Mouse (Mus musculus) cortical plate, adult 2 months (tissue): ENCODE measurements around the gene Klhl32. TPM values are rescaled to one million over a fixed set of nuclear protein-coding genes. Genes with fewer than 3 reads are reported as not detected.

Experiments
- H3K27ac ChIP-seq: fragments of 200-500 bp; 2 replicates; pipeline ENCODE4 v1.5.1; 2012; ENCODE audit warnings: low read length, control low read depth, inconsistent platforms; ENCODE audit not compliant: insufficient read depth
- H3K4me1 ChIP-seq: fragments of 200-500 bp; 2 replicates; pipeline ENCODE4 v1.6.1; 2011; ENCODE audit warnings: low read length; ENCODE audit not compliant: control insufficient read depth, insufficient read depth
- H3K4me3 ChIP-seq: fragments of 200-500 bp; 2 replicates; pipeline ENCODE4 v1.5.1; 2011; ENCODE audit warnings: mild to moderate bottlenecking, low read length, control low read depth; ENCODE audit not compliant: insufficient read depth
- CTCF ChIP-seq: fragments of 200-500 bp; IDR thresholded peaks from 2 replicates; pipeline ENCODE4 v1.5.1; 2011; ENCODE audit warnings: mild to moderate bottlenecking, control low read depth, low read length; ENCODE audit not compliant: insufficient read depth; ENCODE audit errors: extremely low read depth
- POLR2A ChIP-seq: fragments of 200-500 bp; IDR thresholded peaks from 2 replicates; pipeline ENCODE4 v1.6.1; 2011; ENCODE audit warnings: mild to moderate bottlenecking, low read length, control low read depth; ENCODE audit not compliant: insufficient read depth; ENCODE audit errors: extremely low read depth
- polyA plus RNA-seq: library from polyadenylated mRNA; depleted of rRNA; stranded (reverse); fragments of >200 nt; gene quantifications from 2 replicates; pipeline ENCODE4 v1.2.3, GENCODE M21; 2012

Klhl32 gene
- polyA plus RNA-seq, 1 experiment: 6.9 TPM

DNA sequence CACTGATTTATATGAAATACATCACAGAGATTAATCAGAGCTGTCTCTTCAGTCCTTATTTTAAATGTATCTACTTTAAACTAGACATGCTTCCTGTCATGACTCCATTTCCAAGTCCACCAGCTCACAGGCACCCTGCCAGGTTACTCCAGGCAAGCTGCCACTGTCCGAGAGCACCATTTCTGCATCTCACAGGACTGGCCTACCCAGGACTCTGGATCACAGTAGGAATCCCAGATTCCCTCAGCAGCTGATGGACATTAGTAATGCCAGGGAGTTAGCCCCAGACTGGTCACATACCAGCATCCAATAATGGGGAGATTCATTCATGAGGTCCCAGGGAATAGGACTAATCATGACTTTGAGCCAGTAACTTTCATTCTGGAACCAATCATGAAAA lies 54.7 kb downstream of the Klhl32 start:
- no peak for TF ChIP-seq POLR2A
- H3K4me1 ChIP-seq: 0 out of 2 replicates have a peak, but pooled peaks cover 1% of the 10 kb centered on the region
- no peak overlapping the region for H3K4me3 ChIP-seq
- H3K27ac ChIP-seq: no peak overlapping the region

DNA sequence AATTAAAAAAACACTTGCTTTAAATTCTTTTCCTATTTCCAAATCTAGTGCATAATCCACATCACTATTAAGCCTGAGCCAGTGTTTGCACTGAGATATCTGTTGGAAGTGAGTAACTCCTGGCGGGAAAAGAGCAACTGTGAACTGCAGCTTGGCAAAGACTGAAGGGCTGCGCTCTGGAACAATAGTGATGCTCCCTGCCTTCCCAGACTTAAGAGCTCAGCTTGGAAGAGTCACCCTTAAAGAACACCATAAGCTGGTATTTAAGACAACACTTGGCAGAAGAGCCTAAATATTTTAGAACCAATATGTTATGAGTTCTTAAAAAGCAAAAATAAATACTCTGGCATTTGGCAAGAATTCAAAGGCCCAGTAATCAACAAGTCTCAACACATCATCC lies 55.7 kb downstream of the Klhl32 start:
- Histone ChIP-seq H3K27ac (no peak overlapping the region), H3K4me1 (0 out of 2 replicates have a peak, but pooled peaks cover 1% of the 10 kb centered on the region), H3K4me3 (no peak overlapping the region)
- TF ChIP-seq CTCF (no peak), POLR2A (no peak)

- TF ChIP-seq POLR2A (no peak), CTCF (no peak)
- no peak overlapping the region for H3K27ac ChIP-seq
Measured at GRCm38 (mm10) chr4:24793726-24794345, 57.1 kb downstream of the Klhl32 start.

GRCm38 (mm10) chr4:24792416-24792981 lies 58.4 kb downstream of the Klhl32 start:
- H3K4me3 ChIP-seq: no peak overlapping the region
- H3K4me1 ChIP-seq: 0 out of 2 replicates have a peak, but pooled peaks cover 1% of the 10 kb centered on the region
- H3K27ac ChIP-seq: no peak overlapping the region
- no peak for TF ChIP-seq CTCF
- TF ChIP-seq POLR2A: no peak

More at GRCm38 (mm10) chr4:24793726-24794345, 57.1 kb downstream of the Klhl32 start:
- H3K4me1 ChIP-seq: 0 out of 2 replicates have a peak, but pooled peaks cover 1% of the 10 kb centered on the region
- no peak overlapping the region for H3K4me3 ChIP-seq

GRCm38 (mm10) chr4:24789331-24789730 lies 61.6 kb downstream of the Klhl32 start:
- H3K4me3 ChIP-seq: no peak overlapping the region
- H3K27ac ChIP-seq: no peak overlapping the region
- no peaks in the 10 kb centered on the region for H3K4me1 ChIP-seq
- no peak for TF ChIP-seq POLR2A
- TF ChIP-seq CTCF: no peak

GRCm38 (mm10) chr4:24785757-24786532 lies 65.0 kb downstream of the Klhl32 start:
- Histone ChIP-seq H3K4me3 (no peak overlapping the region), H3K27ac (no peak overlapping the region), H3K4me1 (no peaks in the 10 kb centered on the region)
- no peak for TF ChIP-seq CTCF
- no peak for TF ChIP-seq POLR2A

- Histone ChIP-seq H3K4me1 (no peaks in the 10 kb centered on the region; the same call in 1 of the 2 replicates), H3K27ac (no peak overlapping the region), H3K4me3 (no peak overlapping the region)
- TF ChIP-seq CTCF (no peak), POLR2A (no peak)
Measured at GRCm38 (mm10) chr4:24765919-24766318, 85.0 kb downstream of the Klhl32 start.

- Histone ChIP-seq H3K27ac (no peak overlapping the region), H3K4me1 (no peaks in the 10 kb centered on the region; the same call in 1 of the 2 replicates), H3K4me3 (no peak overlapping the region)
- TF ChIP-seq CTCF (no peak), POLR2A (no peak)
Measured at GRCm38 (mm10) chr4:24765469-24765868, 85.5 kb downstream of the Klhl32 start.

DNA sequence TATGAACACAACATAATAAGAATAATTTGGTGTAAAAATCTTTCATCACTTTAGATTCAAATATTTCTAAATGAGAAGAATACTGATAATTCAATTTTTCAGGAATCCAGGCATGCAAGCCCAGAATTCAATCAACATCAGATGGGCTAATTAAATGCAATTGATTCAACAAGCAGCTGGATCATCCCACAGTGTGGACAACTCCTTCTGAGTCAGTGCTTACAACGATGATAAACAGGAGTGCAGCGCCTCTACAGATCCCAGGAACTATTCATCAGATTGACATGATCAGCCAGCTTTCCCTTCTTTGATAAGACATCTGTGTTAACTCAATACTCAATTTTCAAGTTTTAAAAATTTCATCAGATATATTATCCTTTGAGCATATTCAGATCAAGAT lies 86.4 kb downstream of the Klhl32 start:
- TF ChIP-seq CTCF: no peak
- no peak for TF ChIP-seq POLR2A
- Histone ChIP-seq H3K27ac (no peak overlapping the region), H3K4me3 (no peak overlapping the region), H3K4me1 (no peaks in the 10 kb centered on the region; the same call in 1 of the 2 replicates)
